Mouse (Mus musculus) right cerebral cortex, postnatal 25 days (tissue): Measurements from ENCODE around the gene Coro2a.

Source experiments
- DNase-seq: peaks from one replicate; pipeline ENCODE4 v3.0.0; 2022

Gene Coro2a

DNA sequence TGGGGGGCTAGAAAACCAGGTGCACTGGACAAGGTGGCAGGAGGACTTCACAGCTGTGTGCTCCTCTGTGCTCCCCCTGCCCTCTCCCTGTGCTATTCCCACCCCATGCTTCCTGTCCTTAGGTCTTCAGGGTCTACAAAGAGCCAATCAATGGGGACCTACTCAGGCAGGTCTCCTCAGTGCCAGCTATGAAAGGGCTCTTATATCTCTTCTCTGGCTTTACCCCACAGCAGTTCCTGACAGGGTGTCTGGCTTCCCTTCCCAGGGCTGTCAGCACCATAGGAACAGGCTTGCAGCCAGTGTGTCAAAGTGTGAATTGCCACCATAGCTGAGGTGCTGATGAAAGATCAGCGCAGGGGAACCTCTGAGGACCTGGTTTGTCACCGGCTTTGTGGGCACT, 81.5 kb downstream of the Coro2a start:
- no peak for DNase-seq

DNA sequence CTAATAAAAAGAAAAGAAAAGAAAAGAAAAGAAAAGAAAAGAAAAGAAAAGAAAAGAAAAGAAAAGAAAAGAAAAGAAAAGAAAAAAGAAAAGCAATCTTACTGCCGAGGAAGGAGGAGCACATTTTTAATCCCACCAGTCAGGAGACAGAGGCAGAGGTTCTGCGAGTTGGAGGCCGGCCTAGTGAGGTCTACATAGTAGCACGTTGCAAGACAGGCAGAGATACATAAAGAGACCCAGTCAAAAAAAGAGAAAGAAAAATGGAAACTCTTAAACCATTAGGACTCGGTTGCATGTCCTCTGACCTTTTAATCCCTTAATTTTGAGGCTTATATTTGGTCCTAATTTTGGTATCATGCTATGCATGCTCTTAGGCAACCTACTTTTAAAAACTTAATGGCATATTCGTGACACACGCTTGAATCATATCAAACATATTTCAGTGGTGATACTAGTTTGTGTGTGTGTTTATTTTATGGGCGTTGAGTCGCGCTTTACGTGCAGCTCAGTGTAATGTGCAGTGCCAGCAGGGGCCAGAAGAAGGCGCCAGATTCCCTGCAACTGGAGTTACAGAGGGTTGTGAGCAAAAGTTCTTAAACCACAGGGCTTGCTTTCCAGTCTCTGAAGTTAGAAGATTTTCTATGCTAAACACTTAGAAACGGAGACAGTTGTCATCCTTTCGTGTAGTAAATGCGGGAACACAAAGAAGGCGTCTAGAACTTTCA, 94.1 kb downstream of the Coro2a start:
- peak; percentile 53 for DNase-seq

DNA sequence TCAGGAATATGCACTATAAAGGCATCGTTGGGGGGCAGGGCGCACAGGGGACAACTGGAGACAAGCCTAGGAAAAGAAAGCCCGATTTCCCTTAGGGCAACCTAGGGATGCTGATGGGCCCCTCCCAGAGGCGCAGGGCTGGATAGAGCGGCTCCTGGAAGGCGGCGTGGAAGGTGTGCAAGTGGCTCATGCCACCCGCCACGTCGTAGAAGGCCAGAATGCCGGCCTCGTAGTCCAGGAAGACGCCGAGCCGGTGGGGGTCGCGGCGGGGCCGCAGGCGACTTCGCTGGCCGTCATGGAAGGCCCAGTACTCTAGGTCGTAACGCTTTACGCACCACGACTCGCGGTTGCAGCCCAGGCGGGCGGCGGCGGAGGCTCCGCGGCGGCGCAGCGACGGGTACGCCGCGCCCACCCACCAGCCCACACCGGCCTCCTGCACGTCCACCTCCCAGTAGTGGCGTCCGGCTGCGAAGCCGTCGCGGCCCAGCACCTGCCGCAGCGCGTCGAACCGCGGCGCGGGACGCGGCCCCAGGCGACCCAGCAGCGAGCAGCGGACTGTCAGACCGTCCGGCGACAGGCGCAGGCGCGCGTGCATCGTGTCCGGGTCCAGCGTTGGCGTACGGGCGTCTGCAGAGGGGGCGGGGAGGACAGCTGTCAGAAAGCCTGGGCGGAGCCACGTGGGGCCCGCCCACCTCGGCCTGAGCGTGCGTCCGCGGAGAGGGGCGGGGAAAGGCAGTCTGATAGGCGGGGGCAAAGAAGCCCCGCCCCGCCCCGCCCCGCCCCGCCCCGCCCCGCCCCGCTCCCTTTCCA, 95.0 kb downstream of the Coro2a start:
- DNase-seq: peak; percentile 94

DNA sequence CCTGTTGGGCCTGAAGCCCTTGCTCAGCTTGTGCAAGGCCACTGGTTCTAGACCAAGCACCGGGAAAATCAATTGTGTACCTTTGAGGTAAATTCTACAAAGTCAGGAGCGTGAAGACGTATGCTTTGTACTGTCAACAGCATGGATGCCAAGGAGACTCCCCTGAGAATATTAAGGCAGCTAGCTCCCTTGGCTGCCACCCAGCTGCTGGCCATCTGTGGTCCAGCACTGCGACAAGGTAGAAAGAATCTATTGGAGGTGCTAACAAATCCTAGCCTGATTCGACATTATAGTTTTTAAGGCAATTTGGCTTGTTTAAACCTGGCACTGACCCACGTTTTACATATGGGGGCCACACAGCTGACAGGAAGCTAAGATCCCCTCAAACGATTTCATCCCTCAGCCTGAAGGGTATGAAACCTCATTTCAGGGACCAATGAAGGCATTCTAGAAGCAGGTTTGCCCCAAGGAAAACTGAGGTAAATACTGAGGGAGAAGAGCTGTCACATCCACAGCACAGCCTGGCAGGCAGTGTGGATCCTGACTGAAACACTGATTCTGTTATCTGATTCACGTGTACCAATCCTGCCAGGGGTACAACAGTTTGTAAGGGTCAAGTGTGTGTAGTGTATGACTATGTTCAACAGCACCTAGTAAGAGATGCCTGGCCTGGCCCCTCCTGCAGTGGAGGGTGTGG, 96.5 kb downstream of the Coro2a start:
- no peak for DNase-seq

DNA sequence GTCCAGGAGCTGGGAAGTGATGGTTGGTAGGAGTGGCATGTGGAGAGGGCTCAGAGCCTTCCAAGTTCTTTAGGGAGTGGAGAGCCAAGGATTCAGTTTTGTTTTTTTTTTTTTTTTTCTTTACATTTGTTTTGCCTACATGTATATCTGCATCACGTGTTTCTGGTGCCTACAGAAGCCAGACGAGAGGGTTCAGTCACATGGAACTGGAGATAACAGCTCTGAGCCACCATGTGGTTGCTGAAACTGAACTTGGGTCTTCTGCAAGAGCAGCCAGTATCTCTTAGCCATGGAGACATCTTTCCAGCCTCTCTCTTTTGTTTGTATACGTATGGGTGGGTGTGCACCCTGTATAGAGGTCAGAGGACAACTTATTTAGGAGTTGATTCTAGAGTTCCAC, 98.1 kb downstream of the Coro2a start:
- DNase-seq: no peak

DNA sequence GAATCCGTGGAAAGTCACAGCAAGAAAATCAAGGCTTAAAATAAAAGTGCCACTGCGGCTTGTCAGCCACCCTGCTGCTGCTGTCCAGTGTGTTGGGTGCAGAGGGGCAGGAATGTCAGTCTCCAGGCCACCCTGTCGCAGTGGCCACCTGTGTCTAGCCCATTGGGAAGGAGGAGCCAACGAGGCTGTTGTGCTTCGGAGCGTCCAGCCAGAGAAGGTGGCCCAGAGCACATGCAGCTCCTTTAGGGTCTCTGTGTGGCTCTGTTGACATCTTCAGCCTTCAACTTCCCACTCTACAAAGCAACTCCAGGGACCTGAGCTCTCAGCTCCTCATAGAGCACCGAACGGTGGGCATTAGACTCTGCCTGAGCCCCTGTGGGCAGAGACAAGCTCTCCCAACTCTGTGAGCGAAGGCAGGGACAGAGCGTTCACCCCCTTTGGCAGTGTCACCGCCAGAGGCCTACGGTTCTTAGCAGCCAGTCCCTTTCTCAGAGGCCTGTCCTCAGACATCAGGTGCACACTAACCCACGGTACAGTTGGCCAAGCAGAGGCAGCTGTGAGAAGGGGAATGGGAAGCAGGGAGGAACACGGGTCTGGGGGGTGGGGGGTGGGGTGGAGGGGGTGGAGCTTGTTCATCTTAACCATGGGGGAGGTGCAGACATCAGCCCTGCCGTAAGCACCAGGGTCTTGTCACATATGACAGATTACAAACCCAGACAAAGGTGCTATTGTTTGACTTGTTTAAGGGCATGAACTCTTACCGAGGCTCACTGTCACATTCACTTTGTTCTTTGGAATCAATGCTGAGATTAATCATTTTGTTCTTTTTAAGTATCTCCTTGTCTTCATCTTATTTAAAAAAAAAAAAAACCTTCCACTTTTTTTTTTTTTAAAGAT, 99.1 kb downstream of the Coro2a start:
- no peak for DNase-seq

DNA sequence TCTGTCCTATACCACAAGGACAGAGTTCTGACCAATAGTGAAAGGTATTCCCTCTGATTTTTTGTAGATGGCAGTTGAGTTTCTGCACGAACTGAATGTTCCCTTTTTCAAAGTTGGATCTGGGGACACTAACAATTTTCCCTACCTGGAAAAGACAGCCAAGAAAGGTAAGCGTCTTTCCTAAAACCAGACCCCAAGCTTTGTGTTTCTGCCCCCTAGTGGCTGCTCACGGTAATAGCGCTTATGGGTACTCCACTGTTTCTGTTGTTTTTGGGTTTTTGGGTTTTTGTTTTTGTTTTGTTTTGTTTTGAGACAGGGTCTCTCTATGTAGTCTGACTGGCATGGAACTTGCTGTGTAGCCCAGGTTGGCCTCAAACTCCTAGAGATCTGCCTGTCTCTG, 103.0 kb downstream of the Coro2a start:
- no peak for DNase-seq

DNA sequence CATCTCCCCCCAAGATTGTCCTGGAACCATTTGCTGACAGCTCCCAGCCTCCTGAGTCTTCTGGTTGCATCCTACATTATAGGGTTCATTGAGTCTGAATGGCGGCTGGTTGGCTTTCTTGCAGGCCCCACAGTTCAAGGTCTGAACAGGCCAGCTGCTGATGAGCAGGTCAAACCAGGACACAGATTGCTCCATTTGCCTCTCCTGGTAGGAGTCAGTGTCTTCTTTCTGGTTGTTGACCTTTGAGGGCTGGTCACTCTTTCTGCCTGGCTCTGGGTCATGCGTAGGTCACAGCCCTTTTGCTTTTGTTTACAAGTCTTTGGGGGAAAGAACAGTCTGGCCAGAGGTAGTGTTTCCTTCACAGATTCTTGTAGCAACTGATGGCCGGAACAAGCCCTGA, 103.5 kb downstream of the Coro2a start:
- no peak for DNase-seq

DNA sequence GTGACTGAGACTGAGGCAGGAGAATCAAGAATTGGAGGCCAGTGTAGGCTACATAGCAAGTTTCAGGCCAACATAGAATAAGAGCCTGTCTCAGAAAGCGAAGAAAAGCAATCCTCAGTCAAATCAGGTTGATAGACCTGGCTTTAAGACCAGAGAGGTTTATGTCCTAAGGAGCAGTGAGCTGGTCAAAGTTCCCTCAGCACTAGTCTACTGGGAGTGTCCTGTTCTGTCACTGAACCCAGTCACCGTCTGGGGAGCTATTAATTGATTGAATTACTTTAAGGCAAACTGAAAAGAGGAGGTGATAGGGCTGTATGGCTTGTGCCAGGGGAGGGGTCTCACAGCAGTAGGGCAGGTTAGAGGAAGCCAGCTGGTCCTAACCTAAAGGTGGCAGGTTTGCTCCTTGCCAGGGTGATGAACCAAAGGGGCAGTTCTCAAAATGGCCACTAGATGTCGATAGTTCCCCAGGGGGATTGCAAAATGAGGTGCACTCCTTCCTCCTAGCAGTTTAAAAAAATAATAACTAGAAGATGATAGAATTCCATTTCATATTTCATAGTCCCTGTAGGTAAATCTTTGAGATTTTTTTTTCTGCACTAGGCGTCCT, 104.6 kb downstream of the Coro2a start:
- DNase-seq: peak; percentile 35

DNA sequence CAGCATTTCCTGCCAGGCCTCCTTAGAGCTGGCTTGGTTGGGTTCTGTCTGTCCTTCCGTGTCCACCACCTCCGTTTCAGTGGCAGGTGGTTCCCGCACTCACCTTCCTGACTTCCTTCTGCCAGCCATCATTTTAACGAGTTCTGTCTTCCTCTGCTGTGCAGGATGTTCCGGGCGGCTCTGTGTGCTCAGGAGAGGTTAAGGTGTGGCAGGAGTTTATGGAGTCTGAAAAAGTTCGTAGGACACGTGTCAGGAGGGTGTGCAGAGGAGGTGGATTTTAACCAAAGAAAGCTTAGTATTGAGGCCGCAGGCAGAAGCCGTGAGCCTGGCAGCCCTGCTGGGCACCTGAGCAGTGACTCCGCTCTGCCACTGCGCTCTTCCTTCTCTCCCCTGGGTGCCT, 106.5 kb downstream of the Coro2a start:
- no peak for DNase-seq

DNA sequence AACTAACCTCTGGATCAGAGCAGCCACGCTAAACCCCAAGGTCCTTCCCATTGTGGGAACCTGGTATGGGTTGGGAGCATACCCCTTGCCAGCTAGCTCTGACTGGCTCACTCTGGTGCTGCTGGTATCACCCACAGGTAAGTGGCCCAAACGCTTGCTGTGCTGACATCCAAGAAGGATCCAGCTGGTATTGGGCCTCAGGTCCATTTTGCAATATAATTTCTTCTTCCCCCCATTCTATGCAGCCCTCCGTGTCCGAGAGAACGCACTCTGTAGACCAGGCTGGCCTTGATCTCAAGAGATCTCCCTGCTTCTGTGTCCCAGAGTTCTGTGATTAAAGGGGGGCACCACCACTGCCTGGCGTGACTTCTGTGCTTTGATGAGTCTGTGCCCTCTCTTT, 108.9 kb downstream of the Coro2a start:
- DNase-seq: no peak

DNA sequence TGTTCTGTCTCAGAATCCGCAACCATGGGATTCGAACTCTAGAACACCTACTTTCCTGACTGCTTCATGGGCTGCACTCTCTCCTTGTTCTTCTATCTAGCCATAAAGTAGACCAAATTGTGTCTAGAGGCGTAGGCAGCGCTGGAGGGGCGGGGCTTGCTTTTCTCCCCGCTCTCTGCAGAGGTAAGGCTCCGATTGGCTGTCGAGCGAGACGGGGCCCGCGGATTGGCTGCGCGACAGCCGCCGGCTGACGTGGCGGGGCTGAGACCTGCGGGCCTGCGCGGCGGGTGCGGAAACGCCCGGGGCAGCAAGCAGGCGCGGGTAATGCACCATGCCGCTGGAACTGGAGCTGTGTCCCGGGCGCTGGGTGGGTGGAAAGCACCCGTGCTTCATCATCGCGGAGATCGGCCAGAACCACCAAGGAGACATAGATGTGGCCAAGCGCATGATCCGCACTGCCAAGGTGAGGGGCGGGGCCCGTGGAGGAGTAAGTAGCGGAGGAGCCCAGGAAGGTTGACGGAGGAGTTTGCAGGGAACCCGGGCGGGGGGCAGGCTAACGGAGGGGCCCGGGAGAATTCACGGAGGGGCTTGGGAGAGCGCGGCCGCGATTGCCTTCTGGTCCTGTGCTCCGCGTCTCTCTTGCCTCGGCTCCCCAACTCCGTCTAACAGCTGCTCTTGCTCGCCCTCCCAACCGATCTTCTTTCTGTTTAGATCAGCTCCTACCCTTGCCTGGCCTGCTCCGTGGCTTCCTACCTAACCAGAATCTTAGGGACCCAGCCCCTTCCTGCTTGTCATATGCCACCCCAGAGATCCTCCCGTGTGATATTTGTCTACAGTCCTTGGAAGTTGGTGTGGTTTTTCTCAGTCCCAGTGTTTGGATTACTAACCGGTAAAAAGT, 112.7 kb downstream of the Coro2a start, which contains the start of gene Nans:
Nans (plus strand) TSS at position 221 of the 898 bp plus-strand sequence.
- peak; percentile 95 for DNase-seq

DNA sequence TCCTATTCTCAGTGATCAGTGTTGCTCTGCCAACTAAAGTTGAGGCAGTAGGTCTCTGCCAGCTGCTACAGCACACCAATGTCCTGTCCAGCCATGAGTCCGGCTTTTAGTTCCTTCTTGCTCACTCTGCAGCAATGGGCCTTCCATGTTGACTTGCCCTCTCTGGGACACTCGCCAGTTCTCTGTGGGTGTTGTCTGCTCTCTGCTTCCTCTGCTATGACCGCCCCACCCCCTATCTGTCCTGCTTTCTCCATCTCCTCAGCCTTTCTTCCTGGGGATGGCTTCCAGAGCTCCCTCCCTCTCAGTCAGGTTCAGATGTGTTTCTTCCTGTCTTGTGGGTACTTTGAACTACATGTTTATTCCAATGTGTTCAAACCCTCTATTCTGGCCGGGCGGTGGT, 114.7 kb downstream of the Coro2a start:
- DNase-seq: no peak
